Mouse (Mus musculus): Measurements from ENCODE around the gene Hspb2.

DNA sequence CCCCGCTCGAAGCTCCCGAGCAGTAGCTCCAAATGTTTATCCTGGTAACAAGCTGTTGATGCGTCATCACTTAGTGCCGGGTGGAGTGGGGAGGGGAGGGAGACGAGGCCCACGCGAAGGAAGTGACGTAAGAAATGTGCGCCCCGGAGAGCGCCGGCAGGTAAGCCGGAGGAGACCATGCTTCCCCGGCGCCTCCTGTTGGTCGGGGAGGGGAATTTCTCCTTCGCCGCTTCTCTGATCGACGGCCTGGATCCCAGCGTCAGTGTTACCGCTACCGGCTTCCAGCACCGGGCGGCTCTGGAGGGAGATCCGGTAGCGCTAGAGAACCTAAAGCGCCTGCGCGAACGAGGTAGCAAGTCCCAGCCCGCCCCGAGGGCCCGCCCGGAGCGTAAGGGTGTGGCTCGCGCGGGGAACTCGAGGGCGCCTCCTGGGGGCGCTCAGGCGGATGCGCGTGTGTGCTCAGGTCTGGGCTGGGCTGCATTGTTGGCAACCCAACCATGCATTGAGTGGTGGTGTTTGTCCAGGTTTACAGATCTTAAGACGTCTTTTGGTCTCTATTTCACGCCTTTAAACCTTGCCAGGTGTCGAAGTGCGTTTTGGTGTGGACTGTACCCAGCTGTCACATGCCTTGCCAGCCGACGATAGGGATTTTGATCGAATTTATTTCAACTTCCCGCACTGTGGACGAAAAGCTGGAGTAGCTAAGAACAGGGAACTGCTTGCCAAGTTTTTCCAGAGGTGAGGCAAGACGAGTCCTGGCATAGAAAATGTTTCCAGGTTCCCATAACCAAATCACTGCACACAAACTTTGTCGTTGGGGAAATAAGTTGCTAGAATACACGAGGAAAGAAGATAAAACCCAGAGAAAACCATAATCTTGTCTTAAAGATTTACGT is 16.2 kb upstream of the Hspb2 start, which contains the start of gene Fdxacb1:
- TF ChIP-seq CTCF (IDR thresholded peaks at IDR 0.05) (peak; percentile 97), EP300 (IDR thresholded peaks at IDR 0.05; ENCODE audit: insufficient read depth, low read depth, low read length) (peak; percentile 73)
